Mouse (Mus musculus) heart, adult 11 months (tissue): ENCODE data around the gene Sgms1.

Experiments used
- DNase-seq: peaks from one replicate; pipeline ENCODE4 v3.0.0; 2022

Gene Sgms1

DNA sequence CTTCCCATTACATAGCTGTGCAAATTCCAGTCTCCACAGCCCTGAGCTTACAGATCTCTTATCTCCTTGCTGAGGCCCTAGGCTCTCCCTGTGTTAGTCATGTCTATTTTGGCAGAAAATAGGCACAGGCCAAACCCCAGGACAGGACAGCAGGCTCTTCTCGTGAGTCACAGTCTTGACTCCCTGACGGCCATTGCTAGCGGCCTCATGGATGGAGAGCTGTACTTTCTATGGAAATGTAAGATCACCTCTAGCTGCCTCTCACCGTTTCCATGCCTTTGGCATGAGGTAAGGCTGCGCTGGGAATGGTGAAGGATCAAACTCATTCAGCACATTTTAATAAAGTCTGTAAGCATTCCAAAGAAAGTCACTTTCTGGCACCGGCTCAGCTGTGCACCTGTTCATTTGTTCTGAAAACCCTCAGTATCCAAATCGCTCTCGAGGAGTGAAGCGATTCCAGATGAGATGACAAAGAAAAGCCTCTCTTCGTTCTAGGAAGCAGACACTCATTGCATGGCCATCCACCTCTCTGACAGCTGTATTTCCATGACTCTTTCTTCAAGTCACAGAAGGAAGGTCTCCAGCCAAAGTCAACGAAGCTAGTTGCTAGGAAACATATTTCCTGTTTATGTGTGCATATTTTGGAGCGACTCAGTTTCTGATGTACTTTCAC, 97.3 kb downstream of the Sgms1 start:
- peak; percentile 97 for DNase-seq

DNA sequence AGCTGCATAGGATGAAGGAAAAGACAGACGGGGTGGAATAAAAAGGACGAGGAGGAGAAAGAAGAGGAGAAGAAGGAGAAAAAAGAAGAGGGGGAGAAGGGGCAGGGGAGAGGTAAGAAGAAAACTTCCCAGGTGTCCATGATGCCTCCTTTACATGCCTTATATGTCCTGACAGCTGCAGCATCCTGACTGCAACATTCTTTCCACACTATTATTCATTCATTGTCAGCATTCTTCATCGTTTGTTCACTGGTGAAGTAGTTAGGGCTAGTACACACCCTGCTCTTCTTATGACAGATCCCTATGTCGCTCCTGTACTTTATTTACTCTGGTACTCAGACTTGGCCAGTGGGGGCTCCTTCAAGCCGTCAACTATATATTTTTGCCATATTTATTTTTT, 98.4 kb downstream of the Sgms1 start:
- DNase-seq, result no peak

DNA sequence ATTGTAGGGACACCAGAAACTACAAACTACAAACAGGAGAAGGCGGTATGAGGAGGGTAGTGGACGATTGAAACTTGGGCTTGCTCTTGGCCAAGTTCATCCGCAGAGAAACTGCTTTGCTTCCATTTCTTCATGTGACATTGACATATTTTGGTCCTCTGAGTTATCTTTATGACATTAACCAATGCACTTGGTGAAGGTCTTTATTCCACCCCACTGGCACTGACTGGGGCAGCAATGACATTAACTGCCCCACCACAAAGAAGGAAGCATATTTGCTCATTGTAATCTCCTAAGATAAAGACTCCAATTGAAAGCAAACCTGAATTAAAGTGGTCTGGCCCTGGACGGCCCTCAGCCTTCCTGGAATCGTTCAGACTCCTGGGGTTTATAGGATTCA, 100.6 kb downstream of the Sgms1 start:
- no peak for DNase-seq

DNA sequence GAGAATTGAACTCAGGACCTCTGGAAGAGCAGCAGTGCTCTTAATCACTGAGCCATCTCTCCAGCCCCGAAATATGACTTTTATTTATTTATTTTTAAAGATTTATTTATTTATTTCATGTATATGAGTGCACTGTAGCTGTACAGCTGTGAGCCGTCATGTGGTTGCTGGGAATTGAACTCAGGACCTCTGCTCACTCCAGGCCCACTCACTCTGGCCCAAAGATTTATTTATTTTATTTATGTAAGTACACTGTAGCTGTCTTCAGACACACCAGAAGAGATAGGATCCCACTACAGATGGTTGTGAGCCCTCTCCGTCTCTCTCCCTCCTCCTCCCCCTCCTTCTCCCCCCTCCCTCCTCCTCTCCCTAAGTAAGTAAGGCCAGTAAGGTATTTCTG, 101.7 kb downstream of the Sgms1 start:
- DNase-seq, result no peak

DNA sequence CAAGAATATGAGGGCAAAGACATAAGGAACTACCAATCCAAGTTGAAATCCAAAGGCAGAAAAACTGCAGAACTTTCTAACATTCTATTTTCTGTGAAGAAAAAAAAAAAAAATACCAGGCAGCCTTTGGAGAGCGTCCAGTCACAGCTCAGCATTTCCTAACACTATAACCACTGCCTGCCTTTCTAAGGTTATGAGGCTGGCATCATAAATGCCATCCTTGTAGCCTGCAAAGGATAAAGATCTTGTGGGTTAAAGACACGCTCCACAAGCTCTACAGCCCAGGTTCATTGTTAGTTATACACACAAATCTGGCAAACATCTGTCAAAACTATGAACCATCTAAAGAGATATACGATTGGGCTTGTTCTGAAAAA, 104.1 kb downstream of the Sgms1 start:
- no peak for DNase-seq

DNA sequence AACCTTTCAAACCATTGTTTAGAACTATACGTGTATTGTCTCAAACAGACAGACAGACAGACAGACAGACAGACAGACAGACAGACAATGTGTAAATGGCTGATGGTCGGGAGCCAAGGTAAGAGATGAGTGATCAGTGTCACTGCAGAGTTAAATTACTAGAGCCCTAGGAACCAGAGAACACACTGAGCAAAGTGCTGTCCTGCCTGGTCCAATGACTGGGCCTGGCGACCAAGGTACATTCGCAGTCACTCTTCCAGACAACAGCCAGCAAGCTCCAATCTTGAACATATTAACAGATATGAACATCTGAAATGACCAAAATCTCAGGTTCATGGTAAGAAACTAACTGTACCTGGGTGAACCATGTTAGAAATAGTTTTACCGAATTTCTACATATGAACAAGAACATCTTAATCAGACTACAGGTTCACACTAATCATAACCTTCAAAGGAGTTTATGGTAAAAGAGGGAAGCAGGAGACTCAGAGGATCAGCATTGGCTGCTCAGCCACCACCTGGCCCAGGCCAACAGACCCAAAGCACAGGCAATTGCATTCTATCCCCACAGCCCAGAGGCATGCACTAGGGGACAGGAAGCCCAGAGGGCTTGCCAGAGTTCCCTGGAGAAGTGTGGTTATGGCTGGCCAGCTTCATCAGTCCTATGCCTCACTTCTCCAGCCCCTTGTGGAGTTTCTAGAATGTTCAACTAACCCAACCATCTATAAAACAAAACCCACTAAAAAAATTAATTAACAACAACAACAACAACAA, 104.6 kb downstream of the Sgms1 start:
- DNase-seq, result no peak

DNA sequence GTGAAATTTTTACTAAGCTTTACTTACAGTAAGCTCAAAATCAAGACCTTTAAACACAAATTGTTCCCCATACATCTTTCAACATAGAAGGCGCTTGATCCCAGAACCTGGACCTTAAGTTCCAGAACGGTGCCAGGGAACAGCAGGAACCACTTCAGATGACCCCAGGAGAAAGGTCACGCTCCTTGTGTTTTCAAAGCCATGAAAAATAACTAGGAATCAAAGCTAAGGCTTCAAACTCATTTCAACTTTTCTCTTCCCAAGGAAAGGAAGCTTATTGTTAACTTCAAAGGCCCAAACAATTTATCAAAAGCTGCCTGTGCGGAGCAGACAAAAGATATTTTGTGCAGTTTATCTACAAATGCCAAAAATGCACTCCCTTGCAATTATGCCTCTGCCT, 107.6 kb downstream of the Sgms1 start:
- DNase-seq, result no peak

DNA sequence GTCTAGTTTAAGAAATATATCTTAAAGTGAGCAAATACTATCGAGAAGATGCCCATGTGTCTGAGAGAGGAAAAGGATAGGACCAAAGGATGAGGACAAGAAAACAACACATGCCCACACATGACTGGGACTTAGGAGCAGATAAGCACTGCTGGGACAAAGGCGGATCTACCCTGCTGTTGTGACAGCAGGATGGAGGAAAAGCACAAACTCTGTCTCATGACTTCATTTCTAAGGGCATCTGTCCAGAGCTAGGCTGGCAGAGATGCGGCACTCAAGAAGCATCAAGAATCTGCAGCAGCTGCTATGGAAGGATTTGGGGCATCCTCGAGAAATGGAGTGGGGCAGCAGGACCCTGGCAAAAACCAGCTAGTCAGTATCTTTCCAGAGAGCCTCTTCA, 109.1 kb downstream of the Sgms1 start:
- no peak for DNase-seq

DNA sequence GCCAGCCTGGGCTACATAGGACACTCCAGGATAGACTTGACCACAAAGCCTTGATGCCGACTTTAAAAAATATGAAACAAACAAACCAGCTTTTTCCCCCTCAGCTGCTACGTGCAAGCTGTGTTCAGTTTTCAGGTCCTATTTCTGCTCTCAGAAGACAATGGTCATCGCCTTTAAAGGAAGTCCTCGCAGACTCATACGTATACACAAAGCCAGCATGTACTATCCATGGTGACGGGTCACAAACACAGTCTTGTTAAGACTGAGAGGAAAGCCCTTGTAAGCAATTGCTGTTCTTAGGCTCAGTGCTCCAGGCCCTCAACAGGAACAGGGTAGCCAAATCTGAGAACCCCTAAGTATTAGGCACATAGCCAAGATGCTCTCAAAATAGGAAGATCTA, 110.1 kb downstream of the Sgms1 start:
- no peak for DNase-seq

DNA sequence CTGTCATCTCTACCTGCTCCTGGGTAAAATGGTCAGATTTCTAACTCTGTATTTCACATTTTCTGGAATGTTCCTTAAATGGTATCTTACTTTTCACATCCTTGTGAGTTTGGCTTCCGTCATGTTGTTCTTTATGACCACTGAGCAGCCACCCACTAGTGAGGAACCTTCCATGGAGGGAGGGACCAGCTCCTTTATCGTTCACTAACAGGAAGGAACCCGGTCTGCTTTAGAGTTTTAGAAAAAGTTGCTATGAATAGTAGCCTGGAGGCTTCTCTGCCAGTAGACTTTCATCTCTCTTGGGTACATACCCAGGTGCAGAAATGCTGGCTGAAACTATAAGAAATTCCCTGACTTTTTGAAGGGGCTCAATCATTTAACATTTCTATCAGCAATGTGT, 111.6 kb downstream of the Sgms1 start:
- no peak for DNase-seq

DNA sequence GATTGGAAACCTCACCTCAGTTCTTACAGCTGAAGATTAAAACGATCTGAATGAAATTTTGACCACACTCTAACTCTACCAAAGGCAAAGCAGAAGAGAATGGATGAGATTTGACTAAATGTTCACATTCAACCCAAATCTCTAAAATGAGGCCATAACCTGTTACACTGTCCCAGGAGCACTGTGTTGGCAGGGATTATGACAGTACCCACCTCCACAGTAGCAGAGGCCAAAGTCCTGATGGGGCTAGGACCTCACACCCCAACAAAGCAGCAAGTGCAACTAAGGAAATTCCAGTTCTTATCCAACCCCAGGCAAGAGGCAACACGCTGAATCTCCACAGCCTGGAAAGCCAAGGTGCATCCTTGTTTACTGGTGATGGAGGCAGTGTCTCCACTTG, 112.2 kb downstream of the Sgms1 start:
- DNase-seq, result no peak

DNA sequence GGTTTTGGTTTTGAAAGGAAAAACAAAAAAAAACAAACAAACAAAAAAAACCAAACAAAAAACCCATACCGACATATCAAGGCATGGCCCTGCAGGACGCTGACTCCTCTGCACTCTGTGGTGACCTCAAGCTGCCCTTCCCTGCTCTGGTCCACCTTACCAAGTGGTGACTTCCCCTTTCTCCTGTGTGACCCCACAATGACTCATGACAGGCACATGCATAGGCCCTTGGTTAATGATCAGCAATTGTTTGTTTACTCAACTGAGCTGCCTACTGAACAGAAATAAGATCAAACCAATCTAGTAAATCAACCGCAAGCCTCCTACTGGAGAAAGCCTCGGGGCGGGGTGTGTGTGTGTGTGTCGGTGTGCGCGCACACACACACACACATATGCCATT, 112.7 kb downstream of the Sgms1 start:
- no peak for DNase-seq

DNA sequence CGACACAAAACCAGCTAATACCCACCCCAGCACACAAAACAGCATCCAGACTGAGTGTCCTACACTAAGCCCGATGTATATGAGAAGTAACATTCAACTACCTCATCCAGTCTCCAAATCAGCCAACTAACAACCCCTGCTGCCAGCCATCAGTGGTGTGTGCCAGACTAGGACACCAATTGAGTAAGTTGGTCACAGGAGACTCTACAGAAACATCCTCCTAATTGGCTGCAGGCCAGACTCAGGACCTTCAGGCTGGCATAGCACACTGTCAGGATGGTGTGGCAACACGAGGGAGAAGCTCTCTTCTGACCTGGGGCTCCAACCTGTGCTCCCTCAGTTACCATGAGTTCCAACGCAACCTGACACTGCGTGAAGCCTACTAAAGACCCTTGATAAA, 113.3 kb downstream of the Sgms1 start:
- no peak for DNase-seq

DNA sequence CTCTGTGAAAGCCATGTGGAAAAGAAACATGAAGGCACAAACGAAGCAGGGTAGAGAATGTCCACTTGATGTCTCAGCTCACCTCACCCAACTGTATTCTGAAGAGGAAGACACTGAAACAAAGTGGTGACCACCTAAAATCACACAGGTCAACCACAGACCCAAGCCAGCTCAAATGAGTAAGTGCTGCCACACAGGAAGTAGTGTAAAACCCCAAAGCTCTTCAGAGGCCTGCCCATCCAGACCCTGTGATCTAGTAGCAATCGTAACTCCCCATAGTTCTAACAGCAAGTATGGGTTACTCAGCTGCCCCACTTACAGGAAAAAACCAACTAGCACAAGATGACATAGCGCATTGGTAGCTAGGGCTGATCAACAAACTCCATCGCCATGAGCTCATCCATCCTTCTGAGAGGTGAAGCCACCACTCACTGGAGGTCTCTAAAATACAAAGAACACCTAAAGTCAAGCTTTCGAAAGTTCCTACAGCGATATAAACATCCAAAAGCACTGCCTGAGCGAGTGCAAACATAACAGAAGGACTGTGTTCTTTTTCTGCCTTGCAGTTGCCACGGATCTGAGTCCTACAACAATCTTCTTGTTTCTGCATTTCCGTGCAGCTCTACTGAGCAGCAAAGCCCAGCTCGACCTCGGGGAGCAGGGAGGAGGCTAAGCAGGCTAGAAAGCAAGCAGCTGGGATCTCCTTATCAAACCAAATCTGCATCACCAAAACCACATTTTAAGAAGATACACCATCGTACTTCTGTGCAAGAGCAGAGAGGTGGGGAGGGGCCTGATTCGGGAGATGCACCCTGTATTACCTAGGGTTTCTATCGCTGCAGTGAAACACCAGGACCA, 114.2 kb downstream of the Sgms1 start:
- DNase-seq, result no peak

DNA sequence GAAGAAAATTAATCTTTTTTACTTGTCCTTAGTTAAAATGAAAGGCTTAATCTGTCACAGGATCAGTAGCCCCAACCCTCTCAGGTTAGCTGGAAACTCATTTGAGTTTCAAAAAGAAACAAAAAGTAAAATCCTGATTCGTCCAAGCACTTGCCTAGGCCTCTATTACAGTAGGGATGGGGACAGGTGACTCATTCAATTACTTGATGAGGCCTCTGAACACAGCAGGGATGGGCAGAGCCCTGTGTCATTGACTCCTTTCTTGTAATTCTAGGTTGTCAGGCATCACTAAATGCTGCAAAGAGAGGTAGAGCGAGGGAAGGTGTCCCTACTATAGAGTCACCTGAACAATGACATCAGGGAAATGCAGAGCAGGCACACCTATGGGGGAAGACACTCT, 115.4 kb downstream of the Sgms1 start:
- DNase-seq, result no peak

DNA sequence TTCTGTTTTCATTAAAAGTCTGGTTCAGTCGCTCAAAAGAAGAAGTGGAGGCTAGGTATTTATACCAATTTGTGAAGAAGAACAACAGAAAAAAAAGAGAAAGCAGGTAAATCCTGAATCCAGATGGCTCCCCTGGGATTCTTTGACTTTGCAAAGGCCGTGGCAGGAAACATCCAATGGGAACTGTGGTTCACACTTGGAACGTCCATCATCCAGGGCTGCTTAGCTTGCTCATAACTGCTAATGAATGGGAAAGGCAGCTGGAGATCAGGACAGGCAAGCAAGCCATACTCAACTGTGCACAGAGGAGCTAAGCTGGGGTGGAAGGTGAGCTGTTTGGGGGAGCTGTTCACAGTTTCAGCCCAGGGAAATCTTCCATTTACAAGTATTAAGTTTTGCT, 115.8 kb downstream of the Sgms1 start:
- peak; percentile 93 for DNase-seq

DNA sequence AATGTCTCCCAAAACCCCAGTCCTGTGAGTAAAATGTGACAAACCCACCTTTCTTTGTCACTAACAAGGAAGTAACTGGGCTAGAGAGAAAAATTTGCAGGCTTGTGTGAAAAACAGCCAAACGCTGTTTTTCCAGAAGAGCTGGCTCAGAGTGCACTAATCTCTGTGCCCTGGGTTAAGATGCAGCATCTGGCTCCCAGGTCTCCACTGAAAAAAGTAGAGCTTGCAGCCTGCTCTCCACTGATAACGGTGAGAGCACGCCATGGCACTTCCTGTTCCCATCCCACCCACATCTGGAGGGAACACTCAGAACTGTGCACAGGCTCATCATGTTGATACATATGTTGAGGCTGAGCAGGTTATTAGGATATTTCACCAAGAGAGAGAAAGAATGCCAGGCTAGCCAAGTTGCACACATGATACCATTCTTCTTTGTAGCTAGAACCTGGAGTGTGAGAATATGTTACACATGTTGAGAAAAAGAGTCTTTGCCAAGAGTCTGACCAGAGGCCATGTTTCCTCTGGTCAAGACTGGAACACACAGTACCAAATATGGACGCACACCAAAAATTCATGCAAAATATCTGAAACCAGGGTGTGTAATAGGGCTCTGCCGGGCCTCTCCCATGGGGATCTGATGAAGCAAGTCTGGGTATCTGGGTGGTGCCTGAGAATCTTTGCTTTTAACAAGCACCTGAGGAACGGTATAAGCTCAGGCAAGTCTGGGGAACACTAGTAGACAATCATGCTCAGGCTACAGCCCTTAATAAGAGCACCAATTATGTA, 116.8 kb downstream of the Sgms1 start:
- peak; percentile 94 for DNase-seq

DNA sequence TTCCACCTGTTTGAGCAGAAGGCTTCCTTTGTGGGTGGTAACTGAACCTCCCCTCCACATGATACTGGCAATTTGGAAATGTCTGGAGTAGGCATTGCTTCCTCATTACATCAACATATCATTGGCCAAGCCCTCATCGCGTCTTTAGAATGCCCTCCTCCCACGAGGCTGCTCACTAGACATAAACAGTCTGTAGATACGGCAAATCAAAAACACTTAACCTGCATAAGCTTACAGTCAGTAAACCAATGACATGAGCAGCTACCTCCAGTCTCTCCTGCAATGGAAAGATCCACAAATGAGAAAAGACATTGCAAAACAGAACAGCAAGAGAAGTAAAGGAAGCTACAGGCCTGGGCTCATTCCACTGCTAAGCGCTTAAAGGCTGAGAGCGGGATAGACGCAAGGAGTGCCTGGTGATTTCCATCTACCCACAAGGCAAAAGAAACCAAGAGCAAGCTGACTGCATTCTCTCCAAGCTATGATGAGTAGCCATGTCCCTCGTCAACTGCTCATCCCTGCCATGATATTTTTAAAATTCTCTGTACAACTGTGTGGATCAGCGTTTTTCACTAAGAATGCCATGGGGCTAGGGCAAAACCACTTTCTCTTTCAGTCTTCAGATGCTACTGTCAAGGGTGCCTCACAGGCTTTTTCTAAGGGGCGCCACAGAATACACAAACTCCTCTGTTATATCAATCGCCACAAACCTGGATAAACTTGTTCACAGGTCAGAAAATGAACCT, 117.9 kb downstream of the Sgms1 start:
- DNase-seq, result no peak

DNA sequence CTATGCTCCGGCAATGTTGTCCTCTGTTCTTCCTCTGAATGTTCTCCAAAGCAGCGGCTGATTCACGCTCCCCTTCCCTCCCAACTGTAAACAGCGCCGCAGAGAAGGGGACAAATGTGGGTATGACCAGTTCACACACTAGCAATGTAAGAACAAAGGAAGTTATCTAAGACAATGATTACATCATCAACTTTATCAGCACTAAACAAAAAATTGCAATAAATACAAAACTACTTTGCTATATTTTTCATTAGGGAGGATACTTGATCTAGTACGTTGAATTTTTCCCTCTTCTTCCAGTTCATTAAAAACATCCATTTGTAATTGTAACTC, 119.7 kb downstream of the Sgms1 start:
- DNase-seq, result no peak

DNA sequence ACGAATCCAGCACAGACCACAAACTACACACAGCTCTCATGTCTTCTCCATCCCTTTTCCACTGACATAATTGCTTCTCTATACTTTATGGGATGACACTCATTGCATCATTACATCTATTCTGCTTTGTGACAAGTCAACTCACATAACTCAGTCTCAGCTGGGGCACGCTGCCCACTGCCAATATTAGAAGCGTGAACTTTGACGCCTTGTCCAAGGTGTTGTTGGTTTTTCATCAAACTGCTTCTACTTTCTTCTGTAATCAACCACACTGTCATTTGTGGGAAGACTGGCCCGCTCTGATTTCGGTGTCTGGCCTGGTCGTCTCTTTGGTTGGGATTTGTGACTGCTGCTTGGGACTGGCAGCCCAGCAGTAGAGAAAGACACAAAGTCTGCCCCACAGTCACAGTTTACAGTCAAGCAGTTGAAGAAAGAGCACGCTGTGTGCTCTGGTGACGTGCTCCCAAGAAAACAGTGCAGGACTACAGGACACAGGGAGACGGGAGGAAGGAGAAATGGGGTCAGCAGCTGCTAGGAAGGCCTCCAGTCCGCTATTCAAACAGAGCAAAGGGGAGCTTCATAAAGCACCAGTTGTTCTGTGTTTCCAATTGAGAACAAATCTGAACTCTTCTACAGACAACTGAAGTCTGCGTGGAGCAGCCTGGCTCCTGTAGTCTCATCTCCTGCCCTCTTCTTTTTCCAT, 120.2 kb downstream of the Sgms1 start:
- DNase-seq, result no peak

DNA sequence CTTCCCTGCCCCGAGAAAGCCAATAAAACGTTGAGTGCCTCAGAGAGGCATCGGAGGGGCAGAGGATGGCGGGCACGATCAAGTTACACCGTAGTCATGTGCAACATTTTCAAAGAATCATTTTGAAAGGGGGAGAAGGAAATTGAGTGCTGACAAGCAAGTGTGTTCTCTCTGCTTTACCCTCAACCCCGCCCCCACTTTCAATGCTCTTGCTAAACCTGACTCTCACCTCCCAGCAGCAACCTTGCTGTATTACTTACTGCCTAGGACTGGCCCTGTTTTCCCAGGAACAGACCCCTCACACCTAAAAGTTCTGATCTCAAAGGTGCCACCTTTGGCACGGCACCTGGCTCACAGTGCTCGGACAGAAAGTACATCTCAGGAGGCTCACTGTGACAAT, 121.0 kb downstream of the Sgms1 start:
- no peak for DNase-seq
